Mouse (Mus musculus): ENCODE measurements around the gene Lamb3.

The Lamb3 gene

GRCm38 (mm10) chr1:193200640-193201382, 6.7 kb upstream of the Lamb3 start:
- no peak for DNase-seq (ENCODE audit: low spot score in 2 of 2)

- no peak for DNase-seq (ENCODE audit: low spot score in 2 of 2)
Measured at GRCm38 (mm10) chr1:193201383-193201778, 6.1 kb upstream of the Lamb3 start, which contains the start of gene Traf3ip3. Traf3ip3 (minus strand) TSS chr1:193201703.

GRCm38 (mm10) chr1:193203821-193204220, 3.7 kb upstream of the Lamb3 start:
- no peak for DNase-seq (ENCODE audit: low spot score in 2 of 2)

- no peak for DNase-seq (ENCODE audit: low spot score in 2 of 2)
Measured at GRCm38 (mm10) chr1:193205431-193205830, 2.1 kb upstream of the Lamb3 start.

GRCm38 (mm10) chr1:193208178-193208577, 679 bp downstream of the Lamb3 start:
- peak; percentile 26 to 62 for DNase-seq (ENCODE audit: low spot score in 2 of 2)

- DNase-seq (ENCODE audit: low spot score in 2 of 2), result no peak
Measured at GRCm38 (mm10) chr1:193211371-193211770, 3.9 kb downstream of the Lamb3 start.

- no peak for DNase-seq (ENCODE audit: low spot score in 2 of 2)
Measured at GRCm38 (mm10) chr1:193214053-193214452, 6.6 kb downstream of the Lamb3 start.

- no peak for DNase-seq (ENCODE audit: low spot score in 2 of 2)
Measured at GRCm38 (mm10) chr1:193216000-193216399, 8.5 kb downstream of the Lamb3 start.

GRCm38 (mm10) chr1:193220408-193220807, 12.9 kb downstream of the Lamb3 start:
- DNase-seq (ENCODE audit: low spot score in 2 of 2), result no peak

GRCm38 (mm10) chr1:193225531-193225930, 18.0 kb downstream of the Lamb3 start:
- DNase-seq (ENCODE audit: low spot score in 2 of 2), result no peak

GRCm38 (mm10) chr1:193226114-193226513, 18.6 kb downstream of the Lamb3 start:
- no peak for DNase-seq (ENCODE audit: low spot score in 2 of 2)

- DNase-seq (ENCODE audit: low spot score in 2 of 2), result peak in 1 of 2 experiments; percentile 21
Measured at GRCm38 (mm10) chr1:193226724-193227522, 19.4 kb downstream of the Lamb3 start.

GRCm38 (mm10) chr1:193227537-193227936, 20.0 kb downstream of the Lamb3 start:
- DNase-seq (ENCODE audit: low spot score in 2 of 2), result no peak

GRCm38 (mm10) chr1:193229570-193229969, 22.1 kb downstream of the Lamb3 start:
- DNase-seq (ENCODE audit: low spot score in 2 of 2), result no peak

GRCm38 (mm10) chr1:193230531-193230930, 23.0 kb downstream of the Lamb3 start:
- no peak for DNase-seq (ENCODE audit: low spot score in 2 of 2)

- no peak for DNase-seq (ENCODE audit: low spot score in 2 of 2)
Measured at GRCm38 (mm10) chr1:193230935-193231334, 23.4 kb downstream of the Lamb3 start.

- DNase-seq (ENCODE audit: low spot score in 2 of 2), result no peak
Measured at GRCm38 (mm10) chr1:193232732-193233131, 25.2 kb downstream of the Lamb3 start.

GRCm38 (mm10) chr1:193234130-193234645, 26.7 kb downstream of the Lamb3 start:
- DNase-seq (ENCODE audit: low spot score in 2 of 2), result no peak

- DNase-seq (ENCODE audit: low spot score in 2 of 2), result no peak
Measured at GRCm38 (mm10) chr1:193234930-193235329, 27.4 kb downstream of the Lamb3 start.

- no peak for DNase-seq (ENCODE audit: low spot score in 2 of 2)
Measured at GRCm38 (mm10) chr1:193238426-193238825, 30.9 kb downstream of the Lamb3 start.

GRCm38 (mm10) chr1:193241436-193241835, 33.9 kb downstream of the Lamb3 start:
- no peak for DNase-seq (ENCODE audit: low spot score in 2 of 2)

- DNase-seq (ENCODE audit: low spot score in 2 of 2), result peak; percentile 82 to 95
Measured at GRCm38 (mm10) chr1:193242238-193242637, 34.7 kb downstream of the Lamb3 start.

- DNase-seq (ENCODE audit: low spot score in 2 of 2), result no peak
Measured at GRCm38 (mm10) chr1:193242863-193243262, 35.4 kb downstream of the Lamb3 start.
